Mouse (Mus musculus) liver, embryonic 16.5 days (tissue): ENCODE results near the gene Cavin3. TPM values are rescaled to one million over a fixed set of nuclear protein-coding genes. Genes with fewer than 3 reads are reported as not detected.

Experiments
- ATAC-seq: fragments of 200-750 bp; cut with Nextera tagmentation; 2 replicates; pipeline ENCODE4 v1.8.0; 2017; ENCODE audit warnings: low read depth, mild to moderate bottlenecking, moderate number of reproducible peaks, moderate library complexity
- H3K27ac ChIP-seq: fragments of 300-500 bp; sonication (generic); 2 replicates; pipeline ENCODE4 v1.5.1; 2014; ENCODE audit warnings: mild to moderate bottlenecking, low read length
- H3K27me3 ChIP-seq: fragments of 300-500 bp; sonication (generic); 2 replicates; pipeline ENCODE4 v1.6.1; 2014; ENCODE audit warnings: low read depth, low read length, mixed read lengths; ENCODE audit not compliant: control insufficient read depth, insufficient read depth
- H3K36me3 ChIP-seq: fragments of 300-500 bp; sonication (generic); 2 replicates; pipeline ENCODE4 v1.6.1; 2014; ENCODE audit warnings: mild to moderate bottlenecking; ENCODE audit not compliant: control insufficient read depth, insufficient read depth
- H3K4me1 ChIP-seq: fragments of 300-500 bp; sonication (generic); 2 replicates; pipeline ENCODE4 v1.6.1; 2014; ENCODE audit warnings: low read depth, low read length, mixed read lengths; ENCODE audit not compliant: control insufficient read depth
- H3K4me2 ChIP-seq: fragments of 300-500 bp; sonication (generic); 2 replicates; pipeline ENCODE4 v1.6.1; 2014; ENCODE audit warnings: low read depth, low read length, mixed read lengths
- H3K4me3 ChIP-seq: fragments of 300-500 bp; sonication (generic); 2 replicates; pipeline ENCODE4 v1.5.1; 2014; ENCODE audit warnings: low read depth, mild to moderate bottlenecking, low read length
- H3K9ac ChIP-seq: fragments of 300-500 bp; sonication (generic); 2 replicates; pipeline ENCODE4 v1.6.1; 2014; ENCODE audit warnings: low read depth, low read length
- H3K9me3 ChIP-seq: fragments of 300-500 bp; sonication (generic); replicated peaks from 2 replicates; pipeline ENCODE4 v1.6.1; 2016; ENCODE audit warnings: low read length; ENCODE audit not compliant: control insufficient read depth
- WGBS: fragments of 180-500 bp; shearing (Covaris S2); extraction: QIAGEN DNeasy Blood & Tissue Kit; methylation state at CpG from one replicate; pipeline ENCODE4 v1.1.7; 2014; ENCODE audit not compliant: insufficient replicate concordance; 5-methylcytosine and 5-hydroxymethylcytosine counted together
- polyA plus RNA-seq: library from polyadenylated mRNA; unstranded; fragments of >200 nt; fragmentation: Nextera tagmentation; extraction: Ambion mirVana; gene quantifications from 2 replicates; pipeline ENCODE4 v1.2.1, GENCODE M21; 2015

Cavin3 gene
- polyA plus RNA-seq, 1 experiment from 2014 or later, result 5.2 TPM

DNA sequence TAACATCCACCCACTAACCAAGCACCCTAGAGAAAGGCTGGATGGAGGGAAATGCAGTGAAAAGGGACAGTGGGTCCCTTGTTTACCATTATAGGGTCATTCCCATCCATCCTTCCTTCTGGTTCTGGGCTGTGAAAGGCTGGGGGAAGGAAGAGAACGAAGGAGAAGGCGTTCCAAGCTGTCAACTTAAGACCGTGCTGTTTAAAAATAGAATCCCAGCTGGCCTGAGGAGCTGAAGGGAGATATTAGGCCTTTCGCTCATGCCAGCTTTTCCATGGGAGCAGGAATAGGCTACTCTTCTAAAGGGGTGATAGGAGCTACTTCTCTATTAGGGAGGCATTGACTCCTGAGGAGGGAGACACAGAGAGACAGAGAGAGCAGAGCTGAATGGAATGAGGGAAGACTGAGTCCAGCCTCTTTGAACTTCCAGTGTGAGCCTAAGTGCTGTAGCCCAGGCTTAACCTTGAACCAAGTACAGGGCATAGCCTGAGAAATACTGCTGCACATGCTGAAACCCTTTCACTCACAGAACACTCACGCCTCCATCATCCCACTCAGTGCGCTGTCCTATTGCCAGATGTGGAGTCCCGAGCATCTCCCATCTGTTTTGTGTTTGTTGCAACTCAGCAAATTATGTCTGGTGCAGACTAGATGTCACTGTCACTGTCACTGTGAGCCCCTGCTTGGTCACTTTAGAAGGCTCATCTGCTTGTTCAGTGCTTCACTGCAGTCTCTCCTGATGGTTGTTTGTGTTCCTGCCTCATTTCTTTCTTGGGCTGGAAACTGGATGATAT is 43.9 kb downstream of the Cavin3 start:
- 55% methylated on average over 7 of the region's 7 CpGs for WGBS
- Histone ChIP-seq H3K4me3 (no peak overlapping the region), H3K4me2 (no peak overlapping the region), H3K36me3 (no peaks in the 10 kb centered on the region), H3K9ac (no peak overlapping the region), H3K27me3 (no peaks in the 10 kb centered on the region), H3K4me1 (no peaks in the 10 kb centered on the region), H3K9me3 (no peaks in the 10 kb centered on the region), H3K27ac (no peak overlapping the region)
- no peak for ATAC-seq

DNA sequence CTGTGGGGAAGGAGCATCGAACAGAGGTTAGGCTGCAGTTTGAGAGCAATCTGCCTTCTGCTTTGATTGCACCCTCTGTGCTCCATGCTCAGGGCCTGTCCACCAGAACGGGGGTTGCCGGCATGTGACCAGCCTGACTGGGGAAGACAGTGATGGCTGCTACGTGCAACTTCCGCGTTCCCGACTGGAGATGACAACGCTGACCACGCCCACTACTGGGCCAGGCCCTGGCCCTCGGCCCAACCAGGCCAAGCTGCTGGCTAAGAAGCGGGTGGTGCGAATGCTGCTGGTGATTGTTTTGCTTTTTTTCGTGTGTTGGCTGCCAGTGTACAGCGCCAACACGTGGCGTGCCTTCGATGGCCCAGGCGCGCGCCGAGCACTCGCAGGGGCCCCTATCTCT is 47.3 kb downstream of the Cavin3 start:
- 71% methylated on average over 22 of the region's 22 CpGs for WGBS
- Histone ChIP-seq H3K4me3 (no peak overlapping the region), H3K27me3 (no peaks in the 10 kb centered on the region), H3K27ac (no peak overlapping the region), H3K36me3 (no peaks in the 10 kb centered on the region), H3K9ac (no peak overlapping the region), H3K4me1 (no peaks in the 10 kb centered on the region), H3K4me2 (no peak overlapping the region), H3K9me3 (no peaks in the 10 kb centered on the region)
- ATAC-seq, result no peak

DNA sequence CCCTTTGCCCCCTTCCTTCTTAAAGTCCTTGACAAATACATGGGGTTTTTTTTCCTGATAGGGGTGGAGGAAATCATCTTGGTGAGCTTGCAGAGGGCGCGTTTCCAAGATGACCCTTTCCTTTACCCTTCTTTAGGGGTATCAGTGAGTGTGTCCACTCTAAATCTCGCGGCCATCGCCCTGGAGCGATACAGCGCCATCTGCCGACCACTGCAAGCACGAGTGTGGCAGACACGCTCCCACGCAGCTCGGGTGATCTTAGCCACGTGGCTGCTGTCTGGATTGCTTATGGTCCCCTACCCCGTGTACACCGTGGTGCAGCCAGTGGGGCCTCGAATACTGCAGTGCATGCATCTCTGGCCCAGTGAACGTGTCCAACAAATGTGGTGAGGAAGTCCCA is 48.2 kb downstream of the Cavin3 start:
- Histone ChIP-seq H3K27ac (no peak overlapping the region), H3K36me3 (no peaks in the 10 kb centered on the region), H3K4me2 (no peak overlapping the region), H3K9ac (no peak overlapping the region), H3K4me3 (no peak overlapping the region), H3K9me3 (no peaks in the 10 kb centered on the region), H3K4me1 (no peaks in the 10 kb centered on the region), H3K27me3 (no peaks in the 10 kb centered on the region)
- no peak for ATAC-seq
- WGBS, result 68% methylated on average over 17 of the region's 17 CpGs

DNA sequence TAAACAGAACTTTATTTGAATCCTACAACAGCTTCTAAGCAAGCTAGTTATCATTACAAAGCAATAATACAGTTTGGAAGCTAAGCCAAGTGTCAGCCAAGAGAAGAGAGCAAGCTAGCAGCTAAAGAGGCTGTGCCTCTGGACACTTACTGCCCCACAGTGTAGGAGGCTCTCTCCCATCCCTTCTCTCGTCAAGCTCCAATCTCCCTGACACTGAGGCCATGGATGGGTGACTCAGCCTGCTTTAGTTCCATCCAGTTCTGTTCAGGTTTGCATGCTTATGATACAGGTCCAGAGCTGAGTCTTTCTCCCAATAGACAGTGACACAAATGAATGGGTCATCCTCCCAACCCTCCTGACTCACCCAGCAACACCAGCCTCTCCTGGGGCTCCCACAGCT is 50.0 kb downstream of the Cavin3 start:
- H3K9me3 ChIP-seq, result no peaks in the 10 kb centered on the region
- H3K4me3 ChIP-seq, result no peak overlapping the region
- H3K27me3 ChIP-seq, result peaks cover 4% of the 10 kb centered on the region; the same call in 1 of the 2 replicates
- H3K9ac ChIP-seq, result no peak overlapping the region
- no peak overlapping the region for H3K4me2 ChIP-seq
- 46% methylated on average over 1 of the region's 1 CpGs for WGBS
- H3K36me3 ChIP-seq, result no peaks in the 10 kb centered on the region
- no peak overlapping the region for H3K27ac ChIP-seq
- no peaks in the 10 kb centered on the region for H3K4me1 ChIP-seq
- no peak for ATAC-seq

Other genes starting within 250 kb of the Cavin3 start
- not detected in 2 replicates for gene Olfr688, start 194.2 kb downstream of the Cavin3 start, polyA plus RNA-seq
- gene Olfr689, start 171.1 kb downstream of the Cavin3 start, polyA plus RNA-seq, result not detected in 2 replicates
- not detected in 2 replicates for gene Olfr690, start 148.2 kb downstream of the Cavin3 start, polyA plus RNA-seq
- gene Olfr691, start 140.0 kb downstream of the Cavin3 start, polyA plus RNA-seq, result not detected in 2 replicates
- not detected in 2 replicates for gene Olfr692, start 114.1 kb downstream of the Cavin3 start, polyA plus RNA-seq
- not detected in 2 replicates for gene Gm5901, start 107.3 kb downstream of the Cavin3 start, polyA plus RNA-seq
- gene Fam160a2, start 82.2 kb downstream of the Cavin3 start, polyA plus RNA-seq, result 13.7 and 13.8 TPM in 2 replicates
- gene Cnga4, start 77.7 kb downstream of the Cavin3 start, polyA plus RNA-seq, result not detected in 2 replicates
- gene Cckbr, start 56.6 kb downstream of the Cavin3 start, polyA plus RNA-seq, result not detected in 2 replicates
- gene Smpd1, start 72.1 kb upstream of the Cavin3 start, polyA plus RNA-seq, result 21.3 and 21.9 TPM in 2 replicates
- 1.9 and 3.3 TPM in 2 replicates for gene Apbb1, start 99.4 kb upstream of the Cavin3 start, polyA plus RNA-seq
- 451 and 504 TPM in 2 replicates for gene Hpx, start 117.8 kb upstream of the Cavin3 start, polyA plus RNA-seq
- 3.1 and 4.6 TPM in 2 replicates for gene Trim3, start 151.3 kb upstream of the Cavin3 start, polyA plus RNA-seq
- gene Timm10b, start 157.8 kb upstream of the Cavin3 start, polyA plus RNA-seq, result 91.7 and 106 TPM in 2 replicates
- gene Arfip2, start 158.1 kb upstream of the Cavin3 start, polyA plus RNA-seq, result 11.0 and 11.2 TPM in 2 replicates
- 4.1 and 17.0 TPM in 2 replicates for gene Gm45799, start 158.3 kb upstream of the Cavin3 start, polyA plus RNA-seq
- 0.13 and 0.16 TPM in 2 replicates for gene Dnhd1, start 168.5 kb upstream of the Cavin3 start, polyA plus RNA-seq